Mouse (Mus musculus) brain, embryonic 18.5 days (tissue): ENCODE results near the gene Ttc41.
"Not testable (repeated sequence)": the region's sequence is repeated elsewhere in the genome, so short reads cannot be mapped to it uniquely, and the experiment has no call there.

Source experiments
- DNase-seq: peaks from one replicate; pipeline ENCODE4 v3.0.0-alpha.2; 2012; ENCODE audit warnings: low read depth, low spot score

The Ttc41 gene

DNA sequence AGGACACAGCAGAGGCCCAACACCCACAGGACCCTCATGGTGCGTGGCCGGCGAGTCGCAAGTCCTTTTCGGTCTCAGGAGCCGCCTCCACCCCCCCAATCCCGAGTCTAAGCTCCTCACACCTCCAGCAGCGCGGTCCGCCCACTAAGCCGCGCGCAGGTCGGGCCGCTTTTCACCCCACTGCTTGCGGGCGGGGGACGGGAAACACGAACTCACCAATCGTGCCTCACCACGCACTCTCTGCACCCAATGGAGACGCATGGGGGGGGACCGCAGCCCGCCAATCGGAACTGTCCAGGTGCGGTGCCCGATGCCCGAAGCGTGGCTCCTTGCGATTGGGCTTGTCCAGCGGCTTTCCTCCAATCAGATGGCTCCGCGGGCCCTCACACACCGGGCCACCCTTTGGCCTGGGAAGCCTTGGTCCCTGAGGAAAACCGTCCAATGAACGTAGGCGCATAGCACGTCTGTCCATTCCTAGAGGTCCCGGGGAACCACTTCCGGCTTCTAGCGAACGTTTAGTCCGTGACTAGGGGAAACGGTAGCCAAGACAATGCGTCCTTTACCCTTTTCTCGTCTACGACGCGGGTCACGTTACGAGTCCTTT is at the start of gene Ttc41, which contains the start of gene Hsp90b1:
Gene Ttc41 (plus strand): TSS at position 494 of the 604 bp plus-strand sequence.
Gene Hsp90b1 (minus strand): TSS at position 192 of the 604 bp plus-strand sequence.
- DNase-seq = peak; percentile 99

DNA sequence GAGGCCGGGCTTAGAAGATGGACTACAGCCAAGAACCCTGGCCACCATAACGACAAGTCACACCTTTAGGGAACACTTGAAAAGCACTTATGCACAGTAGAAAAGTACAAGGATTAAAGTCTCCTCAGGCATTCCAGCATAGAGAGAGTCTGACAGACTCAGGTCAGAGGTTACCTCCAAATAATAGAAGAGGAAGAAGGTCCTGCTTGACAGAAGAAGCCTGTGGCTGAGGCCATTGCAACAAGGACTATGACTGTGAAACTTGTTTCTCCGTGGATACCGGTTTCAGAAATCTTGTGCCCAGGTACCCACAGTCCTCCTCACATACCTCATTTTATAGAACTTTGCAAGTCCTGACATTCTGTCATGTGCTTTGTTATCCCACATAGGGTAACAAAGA is 35.1 kb upstream of the Ttc41 start:
- DNase-seq = not testable (repeated sequence)

GRCm38 (mm10) chr10:86684797-86685178 is 20.8 kb upstream of the Ttc41 start:
- DNase-seq = not testable (repeated sequence)

DNA sequence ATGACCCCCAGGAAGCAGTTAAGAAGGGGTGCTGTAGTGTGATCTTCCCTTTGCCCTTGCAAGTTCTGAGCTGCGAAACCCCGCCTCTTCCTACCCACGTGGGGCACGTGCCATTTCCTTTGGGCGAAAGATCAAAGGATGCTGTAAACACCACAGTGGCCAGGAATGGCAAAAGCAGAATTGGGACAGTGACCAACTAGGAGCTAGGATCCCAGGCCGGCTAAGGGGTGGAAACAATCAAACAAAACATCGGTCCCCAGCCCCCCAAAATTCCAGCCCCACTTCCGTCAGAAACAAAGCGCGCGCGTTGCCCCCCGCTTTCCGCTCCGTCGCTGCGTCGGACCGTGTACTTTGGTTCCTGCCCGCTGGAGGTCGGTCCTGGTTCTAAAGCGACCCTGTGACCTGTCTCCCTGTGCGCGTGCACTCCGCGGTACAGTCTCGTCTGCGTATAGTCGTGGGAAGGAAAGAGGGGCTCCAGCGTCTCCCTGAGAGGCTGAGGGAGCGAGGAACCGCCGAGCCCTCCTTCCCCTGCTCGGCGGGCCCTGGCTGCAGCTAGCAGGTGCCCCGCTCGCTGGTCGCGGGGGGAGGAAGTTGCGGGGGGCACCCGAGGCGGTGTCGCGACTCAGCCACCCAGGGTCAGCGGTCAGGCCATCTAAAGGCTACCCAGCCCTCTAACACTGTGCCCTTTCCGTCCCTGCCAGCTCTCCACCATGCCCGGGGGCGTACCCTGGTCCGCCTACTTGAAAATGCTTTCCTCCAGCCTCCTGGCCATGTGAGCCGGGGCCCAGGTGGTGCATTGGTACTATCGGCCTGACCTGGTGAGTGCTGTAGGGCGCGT is 20.2 kb upstream of the Ttc41 start:
- DNase-seq = peak; percentile 66

DNA sequence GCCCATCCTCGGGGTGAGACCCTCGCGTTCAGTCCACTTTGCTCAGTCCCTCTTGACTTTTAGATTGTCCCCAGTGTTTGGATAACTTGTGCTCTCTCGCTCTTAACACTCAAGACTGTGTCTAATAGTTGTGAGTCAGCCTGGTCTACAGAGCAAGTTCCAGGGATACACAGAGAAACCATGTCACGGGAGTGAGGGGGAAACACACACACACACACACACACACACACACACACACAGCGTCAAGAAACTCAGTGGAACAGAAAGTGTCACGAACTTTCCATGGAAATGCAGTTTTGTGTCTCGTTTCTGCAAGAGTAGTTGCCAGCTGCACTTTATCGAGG is 19.6 kb upstream of the Ttc41 start:
- DNase-seq = not testable (repeated sequence)

DNA sequence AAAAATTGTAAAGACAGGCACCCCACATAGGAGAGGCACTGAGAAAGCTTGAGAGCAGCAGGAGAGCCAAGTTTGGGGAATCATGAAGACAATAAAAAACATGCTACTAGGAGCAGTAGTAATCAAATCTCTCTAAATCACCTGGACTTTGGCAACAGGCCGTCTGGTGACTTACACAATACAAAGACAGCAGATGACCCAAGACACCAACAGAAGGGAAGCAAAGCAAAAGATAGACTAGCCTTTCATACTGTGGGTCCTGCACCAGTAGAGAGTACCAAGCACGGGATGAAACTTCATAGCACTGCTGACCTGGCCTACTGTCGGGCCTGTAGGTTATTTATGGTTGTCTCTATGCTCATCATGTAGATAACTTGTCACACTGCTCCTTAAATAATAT is 5.4 kb upstream of the Ttc41 start:
- DNase-seq = no peak

- DNase-seq = no peak
These were observed 4.6 kb upstream of the Ttc41 start for GRCm38 (mm10) chr10:86700973-86701372.

- DNase-seq = no peak
These were observed 3.2 kb upstream of the Ttc41 start for GRCm38 (mm10) chr10:86702312-86702920.

DNA sequence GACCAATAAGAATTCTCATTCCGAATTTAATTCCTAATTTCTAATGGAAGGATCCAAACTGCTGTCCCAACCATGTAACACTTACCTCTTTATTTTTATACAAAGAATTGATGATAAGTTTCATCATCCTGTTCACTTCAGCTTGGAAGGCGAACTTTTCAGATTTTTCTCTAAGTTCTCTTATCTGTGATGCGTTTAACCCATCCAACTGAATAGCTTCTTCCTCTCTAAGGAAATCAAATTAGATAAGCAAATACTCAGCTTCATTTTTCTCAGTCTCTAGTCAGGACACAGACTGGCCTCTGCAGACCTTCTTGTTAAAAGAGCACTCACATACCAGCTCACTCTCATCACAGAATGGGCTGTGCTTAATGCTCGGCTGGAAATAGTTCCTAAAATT is 2.2 kb upstream of the Ttc41 start:
- DNase-seq = no peak

GRCm38 (mm10) chr10:86704141-86704540 is 1.5 kb upstream of the Ttc41 start:
- no peak for DNase-seq

- DNase-seq = no peak
These were observed 921 bp upstream of the Ttc41 start for GRCm38 (mm10) chr10:86704589-86705191.

DNA sequence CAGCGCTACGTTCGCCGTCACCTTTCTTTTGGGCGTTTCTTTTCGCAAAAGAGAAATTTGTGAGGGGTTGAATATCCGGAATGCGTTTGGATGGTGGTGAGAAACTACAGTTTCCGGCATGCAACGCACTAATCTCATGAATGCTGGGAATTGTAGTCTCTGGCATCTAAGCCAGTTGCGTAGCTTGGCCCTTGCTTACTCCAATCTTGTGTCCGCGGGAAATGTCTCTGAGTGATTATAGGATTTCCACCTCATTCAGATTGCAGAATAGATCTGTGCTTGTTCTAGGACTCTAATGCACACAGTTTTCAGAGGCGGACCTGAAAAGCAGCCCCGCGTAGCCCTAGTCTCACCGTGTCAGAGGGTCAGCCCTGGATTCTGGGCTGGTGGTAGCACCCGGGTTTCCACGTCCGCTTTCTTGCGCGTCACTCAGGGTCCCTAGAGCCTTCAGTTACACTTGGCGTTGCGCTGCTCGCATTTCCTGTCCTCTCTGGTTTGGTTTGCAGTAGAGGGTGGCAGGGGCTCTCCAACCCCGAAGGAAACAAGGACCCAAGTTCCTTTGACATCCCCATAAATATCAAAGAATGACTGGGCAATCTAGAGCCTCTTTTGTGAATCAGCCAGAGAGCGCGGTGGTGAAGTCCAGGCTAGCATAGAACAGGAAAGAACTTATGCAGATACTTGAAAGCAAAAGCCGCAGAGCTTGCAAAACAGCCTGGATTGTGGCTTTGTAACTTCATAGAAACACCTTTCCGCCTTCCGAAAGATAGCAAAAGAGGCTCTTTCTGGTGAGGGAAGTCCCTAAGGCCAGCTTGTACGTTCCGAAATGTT is 526 bp downstream of the Ttc41 start:
- no peak for DNase-seq

GRCm38 (mm10) chr10:86707134-86707533 is 1.5 kb downstream of the Ttc41 start:
- no peak for DNase-seq

- DNase-seq = no peak
These were observed 6.5 kb downstream of the Ttc41 start for GRCm38 (mm10) chr10:86712156-86712555.

GRCm38 (mm10) chr10:86727548-86727980 is 22.0 kb downstream of the Ttc41 start:
- no peak for DNase-seq

GRCm38 (mm10) chr10:86728176-86728575 is 22.6 kb downstream of the Ttc41 start:
- DNase-seq = no peak

- peak; percentile 57 for DNase-seq
These were observed 25.4 kb downstream of the Ttc41 start for GRCm38 (mm10) chr10:86730823-86731499.

GRCm38 (mm10) chr10:86731500-86731863 is 25.9 kb downstream of the Ttc41 start:
- DNase-seq = no peak

GRCm38 (mm10) chr10:86735036-86735435 is 29.4 kb downstream of the Ttc41 start:
- no peak for DNase-seq

DNA sequence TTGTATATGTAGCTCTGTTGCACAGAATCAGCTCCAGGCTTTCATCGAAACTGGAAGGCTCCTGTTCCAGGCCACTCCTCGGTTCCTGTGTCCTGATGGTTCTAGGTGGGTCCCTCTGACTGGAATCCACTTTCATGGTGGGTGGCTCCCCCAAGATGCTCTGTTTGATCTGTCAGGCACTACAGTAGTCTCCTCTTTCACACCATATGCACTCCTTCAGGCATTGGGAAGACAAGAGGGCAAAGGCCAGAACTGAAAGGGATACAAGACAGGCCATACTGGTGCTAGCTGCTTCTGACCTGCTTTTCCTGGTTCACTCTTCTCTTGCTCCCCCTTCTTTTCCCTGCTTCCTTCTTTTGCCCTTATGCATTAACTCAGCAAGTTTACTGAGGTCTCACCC is 37.3 kb downstream of the Ttc41 start:
- DNase-seq = no peak

GRCm38 (mm10) chr10:86744306-86744705 is 38.7 kb downstream of the Ttc41 start:
- no peak for DNase-seq
